Mouse (Mus musculus) liver, embryonic 16.5 days (tissue): Measurements from ENCODE around the gene Pkd1l2. TPM values are rescaled to one million over a fixed set of nuclear protein-coding genes. Genes with fewer than 3 reads are reported as not detected.
A peak's percentile ranks its signal among the peaks of the same experiment; 100 is the strongest.

ENCODE experiments used
- ATAC-seq: fragments of 200-750 bp; cut with Nextera tagmentation; 2 replicates; pipeline ENCODE4 v1.8.0; 2017; ENCODE audit warnings: low read depth, mild to moderate bottlenecking, moderate number of reproducible peaks, moderate library complexity
- H3K27ac ChIP-seq: fragments of 300-500 bp; sonication (generic); 2 replicates; pipeline ENCODE4 v1.5.1; 2014; ENCODE audit warnings: mild to moderate bottlenecking, low read length
- H3K27me3 ChIP-seq: fragments of 300-500 bp; sonication (generic); 2 replicates; pipeline ENCODE4 v1.6.1; 2014; ENCODE audit warnings: low read depth, low read length, mixed read lengths; ENCODE audit not compliant: control insufficient read depth, insufficient read depth
- H3K36me3 ChIP-seq: fragments of 300-500 bp; sonication (generic); 2 replicates; pipeline ENCODE4 v1.6.1; 2014; ENCODE audit warnings: mild to moderate bottlenecking; ENCODE audit not compliant: control insufficient read depth, insufficient read depth
- H3K4me1 ChIP-seq: fragments of 300-500 bp; sonication (generic); 2 replicates; pipeline ENCODE4 v1.6.1; 2014; ENCODE audit warnings: low read depth, low read length, mixed read lengths; ENCODE audit not compliant: control insufficient read depth
- H3K4me2 ChIP-seq: fragments of 300-500 bp; sonication (generic); 2 replicates; pipeline ENCODE4 v1.6.1; 2014; ENCODE audit warnings: low read depth, low read length, mixed read lengths
- H3K4me3 ChIP-seq: fragments of 300-500 bp; sonication (generic); 2 replicates; pipeline ENCODE4 v1.5.1; 2014; ENCODE audit warnings: low read depth, mild to moderate bottlenecking, low read length
- H3K9ac ChIP-seq: fragments of 300-500 bp; sonication (generic); 2 replicates; pipeline ENCODE4 v1.6.1; 2014; ENCODE audit warnings: low read depth, low read length
- H3K9me3 ChIP-seq: fragments of 300-500 bp; sonication (generic); replicated peaks from 2 replicates; pipeline ENCODE4 v1.6.1; 2016; ENCODE audit warnings: low read length; ENCODE audit not compliant: control insufficient read depth
- WGBS: fragments of 180-500 bp; shearing (Covaris S2); extraction: QIAGEN DNeasy Blood & Tissue Kit; methylation state at CpG from one replicate; pipeline ENCODE4 v1.1.7; 2014; ENCODE audit not compliant: insufficient replicate concordance; 5-methylcytosine and 5-hydroxymethylcytosine counted together
- polyA plus RNA-seq: library from polyadenylated mRNA; unstranded; fragments of >200 nt; fragmentation: Nextera tagmentation; extraction: Ambion mirVana; gene quantifications from 2 replicates; pipeline ENCODE4 v1.2.1, GENCODE M21; 2015

The Pkd1l2 gene
- polyA plus RNA-seq, 1 experiment from 2014 or later = not detected

GRCm38 (mm10) chr8:116975606-116976005, 106.6 kb downstream of the Pkd1l2 start:
- Histone ChIP-seq H3K9me3 (no peaks in the 10 kb centered on the region), H3K4me3 (no peak overlapping the region), H3K9ac (no peak overlapping the region), H3K4me2 (no peak overlapping the region), H3K4me1 (peaks cover 16% of the 10 kb centered on the region), H3K27me3 (no peaks in the 10 kb centered on the region; the same call in 1 of the 2 replicates), H3K36me3 (no peaks in the 10 kb centered on the region), H3K27ac (no peak overlapping the region)
- whole genome bisulfite sequencing = 59% methylated on average over 5 of the region's 5 CpGs
- ATAC-seq = no peak

GRCm38 (mm10) chr8:116975066-116975465, 107.2 kb downstream of the Pkd1l2 start:
- Histone ChIP-seq H3K4me3 (no peak overlapping the region), H3K27ac (no peak overlapping the region), H3K4me1 (peaks cover 15% of the 10 kb centered on the region), H3K9ac (no peak overlapping the region), H3K4me2 (no peak overlapping the region), H3K9me3 (no peaks in the 10 kb centered on the region), H3K36me3 (no peaks in the 10 kb centered on the region), H3K27me3 (no peaks in the 10 kb centered on the region; the same call in 1 of the 2 replicates)
- 27% methylated on average over 5 of the region's 5 CpGs for WGBS
- ATAC-seq = no peak

GRCm38 (mm10) chr8:116969531-116969930, 112.7 kb downstream of the Pkd1l2 start:
- 72% methylated on average over 6 of the region's 6 CpGs for WGBS
- Histone ChIP-seq H3K4me2 (no peak overlapping the region), H3K4me3 (no peak overlapping the region), H3K27me3 (no peaks in the 10 kb centered on the region), H3K4me1 (no peaks in the 10 kb centered on the region), H3K9ac (no peak overlapping the region), H3K36me3 (no peaks in the 10 kb centered on the region), H3K9me3 (no peaks in the 10 kb centered on the region), H3K27ac (no peak overlapping the region)
- no peak for ATAC-seq

GRCm38 (mm10) chr8:116954415-116954814, 127.8 kb downstream of the Pkd1l2 start:
- no peak overlapping the region for H3K27ac ChIP-seq
- H3K9me3 ChIP-seq = no peaks in the 10 kb centered on the region
- H3K4me2 ChIP-seq = no peak overlapping the region
- no peak overlapping the region for H3K9ac ChIP-seq
- H3K27me3 ChIP-seq = no peaks in the 10 kb centered on the region
- H3K4me1 ChIP-seq = no peaks in the 10 kb centered on the region
- ATAC-seq = no peak
- no peak overlapping the region for H3K4me3 ChIP-seq
- WGBS = 75% methylated on average over 9 of the region's 9 CpGs
- H3K36me3 ChIP-seq = peaks cover 4% of the 10 kb centered on the region

GRCm38 (mm10) chr8:116952428-116952827, 129.8 kb downstream of the Pkd1l2 start:
- 62% methylated on average over 8 of the region's 8 CpGs for WGBS
- H3K27ac ChIP-seq = no peak overlapping the region
- H3K9ac ChIP-seq = no peak overlapping the region
- H3K4me3 ChIP-seq = no peak overlapping the region
- ATAC-seq = no peak
- no peaks in the 10 kb centered on the region for H3K9me3 ChIP-seq
- H3K36me3 ChIP-seq = peaks cover 4% of the 10 kb centered on the region
- no peak overlapping the region for H3K4me2 ChIP-seq
- no peaks in the 10 kb centered on the region for H3K27me3 ChIP-seq
- peaks cover 7% of the 10 kb centered on the region for H3K4me1 ChIP-seq

- no peak overlapping the region for H3K4me2 ChIP-seq
- no peaks in the 10 kb centered on the region for H3K9me3 ChIP-seq
- WGBS = 74% methylated on average over 2 of the region's 2 CpGs
- H3K27ac ChIP-seq = no peak overlapping the region
- H3K4me1 ChIP-seq = peaks cover 11% of the 10 kb centered on the region
- H3K36me3 ChIP-seq = peaks cover 4% of the 10 kb centered on the region; the same call in 1 of the 2 replicates
- H3K27me3 ChIP-seq = no peaks in the 10 kb centered on the region
- no peak for ATAC-seq
- no peak overlapping the region for H3K9ac ChIP-seq
- no peak overlapping the region for H3K4me3 ChIP-seq
These were observed 130.5 kb downstream of the Pkd1l2 start for GRCm38 (mm10) chr8:116951778-116952177.

- 69% methylated on average over 5 of the region's 5 CpGs for WGBS
- no peak for ATAC-seq
- H3K9ac ChIP-seq = no peak overlapping the region
These were observed 130.9 kb downstream of the Pkd1l2 start for GRCm38 (mm10) chr8:116951369-116951768.

GRCm38 (mm10) chr8:116947589-116947988, 134.7 kb downstream of the Pkd1l2 start:
- H3K9me3 ChIP-seq = no peaks in the 10 kb centered on the region
- H3K9ac ChIP-seq = no peak overlapping the region
- H3K27ac ChIP-seq = no peak overlapping the region
- no peaks in the 10 kb centered on the region for H3K36me3 ChIP-seq
- H3K4me2 ChIP-seq = no peak overlapping the region
- no peak for ATAC-seq
- H3K4me3 ChIP-seq = no peak overlapping the region
- H3K4me1 ChIP-seq = peaks cover 46% of the 10 kb centered on the region
- H3K27me3 ChIP-seq = no peaks in the 10 kb centered on the region
- 24% methylated on average over 7 of the region's 7 CpGs for WGBS

More at GRCm38 (mm10) chr8:116951369-116951768, 130.9 kb downstream of the Pkd1l2 start:
- Histone ChIP-seq H3K27me3 (no peaks in the 10 kb centered on the region), H3K36me3 (peaks cover 4% of the 10 kb centered on the region; the same call in 1 of the 2 replicates), H3K27ac (no peak overlapping the region), H3K4me3 (no peak overlapping the region), H3K9me3 (no peaks in the 10 kb centered on the region), H3K4me1 (peaks cover 15% of the 10 kb centered on the region), H3K4me2 (no peak overlapping the region)

- no peak for ATAC-seq
- WGBS = 49% methylated on average over 6 of the region's 6 CpGs
- Histone ChIP-seq H3K4me1 (peaks cover 51% of the 10 kb centered on the region), H3K27me3 (no peaks in the 10 kb centered on the region), H3K9me3 (no peaks in the 10 kb centered on the region), H3K9ac (peak overlapping the region; percentile 32; the same call in 1 of the 2 replicates), H3K27ac (peak overlapping the region; percentile 56; the same call in 1 of the 2 replicates), H3K4me3 (peak overlapping the region; percentile 44), H3K4me2 (peak overlapping the region; percentile 67), H3K36me3 (no peaks in the 10 kb centered on the region)
These were observed 135.4 kb downstream of the Pkd1l2 start for GRCm38 (mm10) chr8:116946851-116947250.
